Mouse (Mus musculus) E14TG2a.4 (cell line): ENCODE data around the gene Mmp15.

Experiments used
- H3K27me3 ChIP-seq: 2 replicates; pipeline ENCODE4 v1.6.1; 2014; ENCODE audit warnings: low read length, control low read depth; ENCODE audit not compliant: insufficient read depth
- H3K36me3 ChIP-seq: 2 replicates; pipeline ENCODE4 v1.6.1; 2014; ENCODE audit warnings: low read length, control low read depth; ENCODE audit not compliant: insufficient read depth
- H3K4me1 ChIP-seq: replicated peaks from 2 replicates; pipeline ENCODE4 v1.6.1; 2014; ENCODE audit warnings: low read depth, low read length, control low read depth
- H3K4me3 ChIP-seq: replicated peaks from 2 replicates; pipeline ENCODE4 v1.5.1; 2014; ENCODE audit warnings: mild to moderate bottlenecking, low read length
- H3K9me3 ChIP-seq: 2 replicates; pipeline ENCODE4 v1.6.1; 2014; ENCODE audit warnings: low read length, control low read depth
- CTCF ChIP-seq: conservative IDR thresholded peaks from 2 replicates; pipeline ENCODE4 v1.5.1; 2014; ENCODE audit warnings: low read length
- NANOG ChIP-seq: IDR thresholded peaks from 2 replicates; pipeline ENCODE4 v1.6.1; 2014; ENCODE audit warnings: borderline replicate concordance, low read length, mixed read lengths
- POU5F1 ChIP-seq: IDR thresholded peaks from 2 replicates; pipeline ENCODE4 v1.6.1; 2014; ENCODE audit warnings: low read length, borderline replicate concordance

The Mmp15 gene

DNA sequence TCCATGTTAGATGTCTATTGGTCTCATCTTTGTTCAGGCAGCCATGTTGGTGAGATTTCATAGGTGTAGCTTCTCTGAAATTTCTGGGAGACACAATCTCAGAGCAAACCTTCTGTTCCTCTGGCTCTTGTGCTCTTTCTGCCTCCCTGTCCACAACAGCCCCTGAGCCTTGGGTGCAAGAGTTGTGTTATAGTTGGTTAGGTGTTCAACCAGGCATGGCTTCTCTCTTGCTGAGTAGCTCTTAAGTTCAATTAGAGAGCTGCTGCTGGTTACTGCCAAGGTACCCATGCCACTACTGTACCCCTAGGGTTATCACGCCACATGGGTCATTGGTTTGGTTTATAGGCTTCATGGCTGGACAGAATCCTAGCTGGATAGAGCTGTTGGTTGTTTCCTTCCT lies 36.7 kb upstream of the Mmp15 start:
- peaks cover 39% of the 10 kb centered on the region for H3K27me3 ChIP-seq
- TF ChIP-seq NANOG (no peak), POU5F1 (no peak), CTCF (no peak)
- no peaks in the 10 kb centered on the region for H3K36me3 ChIP-seq
- H3K4me3 ChIP-seq: no peak overlapping the region
- no peaks in the 10 kb centered on the region for H3K9me3 ChIP-seq
- H3K4me1 ChIP-seq: peaks cover 25% of the 10 kb centered on the region

GRCm38 (mm10) chr8:95320224-95321139 lies 31.6 kb upstream of the Mmp15 start:
- Histone ChIP-seq H3K9me3 (no peaks in the 10 kb centered on the region), H3K4me3 (peak overlapping the region; percentile 81), H3K27me3 (peaks cover 79% of the 10 kb centered on the region), H3K36me3 (peaks cover 1% of the 10 kb centered on the region; the same call in 1 of the 2 replicates), H3K4me1 (peaks cover 22% of the 10 kb centered on the region)
- TF ChIP-seq NANOG (no peak), POU5F1 (no peak)

DNA sequence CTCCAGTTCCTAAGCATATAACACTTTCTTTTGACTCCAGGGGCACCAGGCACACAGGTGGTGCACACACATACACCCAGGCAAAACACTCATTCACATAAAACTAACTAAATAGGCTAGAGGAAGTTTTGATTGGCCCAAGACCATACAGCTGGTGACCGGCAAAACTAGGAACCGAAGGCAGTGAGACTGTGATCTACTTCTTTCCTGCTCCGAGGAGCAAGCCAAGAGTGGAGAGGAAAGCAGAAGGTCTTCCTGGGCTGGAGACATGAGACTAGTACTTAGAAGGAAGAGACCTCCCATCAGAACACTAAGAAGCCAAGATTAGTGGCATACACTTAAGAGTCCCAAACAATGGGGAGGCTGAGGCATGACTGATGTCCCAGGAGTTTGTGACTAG lies 28.9 kb upstream of the Mmp15 start:
- TF ChIP-seq POU5F1: no peak
- H3K36me3 ChIP-seq: peaks cover 21% of the 10 kb centered on the region
- H3K27me3 ChIP-seq: peaks cover 97% of the 10 kb centered on the region
- peaks cover 32% of the 10 kb centered on the region for H3K4me1 ChIP-seq
- no peaks in the 10 kb centered on the region for H3K9me3 ChIP-seq
- no peak overlapping the region for H3K4me3 ChIP-seq

GRCm38 (mm10) chr8:95324646-95325045 lies 27.4 kb upstream of the Mmp15 start:
- H3K4me1 ChIP-seq: peaks cover 43% of the 10 kb centered on the region
- no peak overlapping the region for H3K4me3 ChIP-seq
- peaks cover 31% of the 10 kb centered on the region for H3K36me3 ChIP-seq
- TF ChIP-seq CTCF (no peak), NANOG (no peak), POU5F1 (no peak)
- peaks cover 98% of the 10 kb centered on the region for H3K27me3 ChIP-seq
- H3K9me3 ChIP-seq: no peaks in the 10 kb centered on the region

DNA sequence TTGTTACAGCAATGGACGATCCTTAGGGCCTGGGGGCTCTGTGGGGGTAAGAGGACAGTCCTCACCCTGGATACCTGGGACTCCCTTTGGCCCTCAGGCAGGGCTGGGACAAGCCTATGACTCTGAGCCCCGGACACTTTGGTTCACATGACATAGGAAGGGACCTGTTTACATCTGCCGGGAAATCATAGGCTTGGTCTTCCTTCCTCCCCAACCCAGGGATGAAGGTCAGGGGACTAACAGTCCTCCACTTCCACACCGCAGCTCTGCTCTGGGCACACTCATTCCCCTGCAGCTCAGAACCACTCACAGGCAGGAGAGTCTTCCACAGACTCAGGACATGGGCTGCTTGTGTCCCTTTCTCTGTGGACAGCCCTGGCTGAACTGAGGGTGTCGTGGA lies 25.2 kb upstream of the Mmp15 start:
- TF ChIP-seq NANOG (no peak), POU5F1 (no peak), CTCF (no peak)
- H3K36me3 ChIP-seq: peaks cover 38% of the 10 kb centered on the region
- no peaks in the 10 kb centered on the region for H3K9me3 ChIP-seq
- H3K4me3 ChIP-seq: no peak overlapping the region
- peaks cover 45% of the 10 kb centered on the region for H3K4me1 ChIP-seq
- H3K27me3 ChIP-seq: peaks cover 88% of the 10 kb centered on the region

GRCm38 (mm10) chr8:95327866-95328465 lies 24.1 kb upstream of the Mmp15 start:
- Histone ChIP-seq H3K4me1 (peaks cover 52% of the 10 kb centered on the region), H3K36me3 (peaks cover 38% of the 10 kb centered on the region), H3K27me3 (peaks cover 77% of the 10 kb centered on the region), H3K4me3 (peak overlapping the region; percentile 66), H3K9me3 (no peaks in the 10 kb centered on the region)
- TF ChIP-seq NANOG: no peak
- no peak for TF ChIP-seq POU5F1

DNA sequence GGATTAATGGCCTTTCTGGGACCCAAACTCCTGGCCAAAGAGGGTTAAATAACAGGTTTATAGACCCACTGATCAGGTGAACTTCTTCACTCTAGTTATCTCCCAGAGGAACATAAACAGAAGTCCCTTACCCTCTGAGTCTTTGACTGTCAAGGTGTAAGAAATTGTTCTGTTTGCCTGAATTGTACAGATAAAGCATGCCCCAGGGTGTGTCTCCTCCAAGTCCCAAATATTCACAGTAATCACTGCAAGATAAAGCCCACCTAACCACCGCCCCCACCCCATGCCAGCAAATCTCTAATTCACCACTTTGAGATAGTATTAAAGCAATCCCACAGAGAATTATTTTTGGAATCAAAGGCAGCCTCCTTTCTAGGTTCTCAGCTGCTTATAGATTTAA lies 21.7 kb upstream of the Mmp15 start:
- peaks cover 54% of the 10 kb centered on the region for H3K4me1 ChIP-seq
- TF ChIP-seq NANOG (no peak), POU5F1 (no peak), CTCF (no peak)
- peaks cover 56% of the 10 kb centered on the region for H3K36me3 ChIP-seq
- no peak overlapping the region for H3K4me3 ChIP-seq
- H3K27me3 ChIP-seq: peaks cover 53% of the 10 kb centered on the region
- H3K9me3 ChIP-seq: no peaks in the 10 kb centered on the region

DNA sequence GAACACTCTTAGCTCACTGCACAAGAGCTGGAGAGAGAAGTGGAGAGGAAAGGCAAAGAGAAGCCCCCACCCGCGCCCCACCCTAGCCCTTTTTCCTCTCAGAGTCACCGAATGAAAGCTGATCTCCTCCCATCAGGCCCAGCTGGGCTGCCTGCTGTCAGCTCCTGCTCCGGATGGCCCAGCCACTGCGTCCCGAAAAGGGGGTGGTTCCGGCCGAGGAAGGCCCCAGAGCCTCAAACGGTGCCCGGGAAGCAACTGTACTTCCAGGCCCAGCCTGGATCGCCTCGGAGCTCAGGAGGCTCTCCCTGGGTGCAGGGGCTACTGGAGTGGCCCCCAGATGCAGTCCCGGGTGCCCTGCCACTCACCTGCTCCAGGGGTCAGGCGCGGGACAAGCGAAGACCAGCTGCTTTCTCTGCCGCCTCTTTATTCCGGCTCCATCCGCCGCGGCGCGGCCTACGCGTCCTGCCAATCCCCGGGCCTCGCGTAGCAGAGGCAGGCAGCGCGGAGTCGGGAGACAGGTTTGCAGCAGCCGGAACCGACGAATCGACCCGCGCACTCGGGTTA lies 20.8 kb upstream of the Mmp15 start:
- peak overlapping the region; percentile 87 for H3K4me3 ChIP-seq
- peaks cover 54% of the 10 kb centered on the region for H3K4me1 ChIP-seq
- H3K9me3 ChIP-seq: no peaks in the 10 kb centered on the region
- H3K36me3 ChIP-seq: peaks cover 49% of the 10 kb centered on the region
- TF ChIP-seq POU5F1: no peak
- TF ChIP-seq NANOG: no peak
- TF ChIP-seq CTCF: no peak
- H3K27me3 ChIP-seq: peaks cover 46% of the 10 kb centered on the region
